10 mouse cellular contexts compared by ENCODE assay signal in genomic region chr6:34156057-34156456, GRCm38 (mm10). TPM values are rescaled to one million over a fixed set of nuclear protein-coding genes. Genes with fewer than 3 reads are reported as not detected.
A peak's percentile ranks its signal among the peaks of the same experiment; 100 is the strongest.
DNase-seq lines count a peak whose midpoint lies in the region; ATAC-seq lines count a peak whose summit lies in the region.
"Had no signal": no experiment of that assay in that cellular context is flagged by ENCODE, and none has a peak within 500 bp of the region (broad histone marks: within the 10 kb centered on the region; RNA-seq: fewer than 3 reads in every experiment).

No protein-coding gene starts in this region.

- H3K4me2 ChIP-seq in forebrain, embryonic 16.5 days (ENCODE audit: low read length): no peak overlapping the region
- no peak overlapping the region for H3K4me2 ChIP-seq in midbrain, embryonic 16.5 days (ENCODE audit: low read length)
- H3K4me2 ChIP-seq in midbrain, embryonic 13.5 days (replicated peaks): no peak overlapping the region

- DNase-seq in forebrain, embryonic 10.5 days (ENCODE audit: extremely low spot score, low spot score): no peak
- DNase-seq in A20 (ENCODE audit: low read depth, low spot score): peak; percentile 59
- peak; percentile 7 for DNase-seq in lung, postnatal 25 days (ENCODE audit: low spot score)
- no peak for DNase-seq in left cerebral cortex, postnatal 36 days (ENCODE audit: low spot score in 2 of 2)
- DNase-seq: cerebellum, postnatal 10 days; right cerebral cortex, postnatal 4 days had no signal

- H3K4me3 ChIP-seq in forebrain, embryonic 16.5 days (replicated peaks; ENCODE audit: low read length): no peak overlapping the region
- H3K4me3 ChIP-seq in forebrain, embryonic 10.5 days: no peak overlapping the region
- H3K4me3 ChIP-seq in midbrain, embryonic 16.5 days (ENCODE audit: low read depth, low read length): no peak overlapping the region
- no peak overlapping the region for H3K4me3 ChIP-seq in midbrain, embryonic 13.5 days (replicated peaks)

- H3K4me1 ChIP-seq in forebrain, embryonic 16.5 days (replicated peaks; ENCODE audit: control insufficient read depth, insufficient read depth, low read length): peaks cover 47% of the 10 kb centered on the region
- peaks cover 23% of the 10 kb centered on the region for H3K4me1 ChIP-seq in forebrain, embryonic 10.5 days
- peaks cover 25% of the 10 kb centered on the region for H3K4me1 ChIP-seq in midbrain, embryonic 16.5 days (ENCODE audit: control insufficient read depth, insufficient read depth, low read length)
- peaks cover 36% of the 10 kb centered on the region for H3K4me1 ChIP-seq in midbrain, embryonic 13.5 days (replicated peaks)

- H3K36me3 ChIP-seq in forebrain, embryonic 16.5 days (ENCODE audit: control insufficient read depth, insufficient read depth): peaks cover 14% of the 10 kb centered on the region; the same call in 1 of the 2 replicates
- H3K36me3 ChIP-seq in forebrain, embryonic 10.5 days (replicated peaks): peaks cover 51% of the 10 kb centered on the region
- peaks cover 18% of the 10 kb centered on the region for H3K36me3 ChIP-seq in midbrain, embryonic 16.5 days (ENCODE audit: control insufficient read depth, insufficient read depth, low read length)
- H3K36me3 ChIP-seq in midbrain, embryonic 13.5 days: peaks cover 42% of the 10 kb centered on the region

- H3K27ac ChIP-seq in forebrain, embryonic 16.5 days (ENCODE audit: low read length): 0 out of 2 replicates have a peak overlapping the region, but pooled peaks have one; percentile 10
- no peak overlapping the region for H3K27ac ChIP-seq in forebrain, embryonic 10.5 days
- no peak overlapping the region for H3K27ac ChIP-seq in midbrain, embryonic 16.5 days (ENCODE audit: low read length)
- no peak overlapping the region; the same call in 1 of the 2 replicates for H3K27ac ChIP-seq in midbrain, embryonic 13.5 days

- intact Hi-C loops in left cerebral cortex, postnatal 36 days (cut with DNase I): no loop called here

- no peak for ATAC-seq in forebrain, embryonic 16.5 days
- peak; percentile 92 to 95 for ATAC-seq in hematopoietic stem cell, adult 5-6 weeks (replicated peaks in 1 of 2; ENCODE audit: insufficient read depth in 1 of 2, low FRiP score in 2 of 2, low TSS enrichment in 1 of 2, low read depth in 1 of 2, poor library complexity in 2 of 2, severe bottlenecking in 2 of 2)
- no peak for ATAC-seq in midbrain, embryonic 16.5 days
- ATAC-seq in midbrain, embryonic 13.5 days: no peak

- H3K27me3 ChIP-seq in forebrain, embryonic 16.5 days (replicated peaks; ENCODE audit: control insufficient read depth, insufficient read depth, low read length): no peaks in the 10 kb centered on the region
- H3K27me3 ChIP-seq in forebrain, embryonic 10.5 days (ENCODE audit: poor library complexity, severe bottlenecking): no peaks in the 10 kb centered on the region
- H3K27me3 ChIP-seq in midbrain, embryonic 16.5 days (ENCODE audit: control insufficient read depth, insufficient read depth, low read depth, low read length): no peaks in the 10 kb centered on the region
- H3K27me3 ChIP-seq in midbrain, embryonic 13.5 days: no peaks in the 10 kb centered on the region

- no peaks in the 10 kb centered on the region for H3K9me3 ChIP-seq in forebrain, embryonic 16.5 days (ENCODE audit: control insufficient read depth, low read length)
- H3K9me3 ChIP-seq in forebrain, embryonic 10.5 days: no peaks in the 10 kb centered on the region
- no peaks in the 10 kb centered on the region for H3K9me3 ChIP-seq in midbrain, embryonic 16.5 days (replicated peaks; ENCODE audit: control insufficient read depth, low read length, poor library complexity, severe bottlenecking)
- no peaks in the 10 kb centered on the region for H3K9me3 ChIP-seq in midbrain, embryonic 13.5 days

- 60% methylated on average over 5 of the region's 5 CpGs for WGBS in forebrain, embryonic 16.5 days
- 79% methylated on average over 5 of the region's 5 CpGs for WGBS in forebrain, embryonic 10.5 days
- WGBS in midbrain, embryonic 16.5 days: 65% methylated on average over 5 of the region's 5 CpGs
- 85% methylated on average over 5 of the region's 5 CpGs for WGBS in midbrain, embryonic 13.5 days

- H3K9ac ChIP-seq in forebrain, embryonic 16.5 days (replicated peaks; ENCODE audit: low read depth, low read length): no peak overlapping the region
- H3K9ac ChIP-seq in midbrain, embryonic 16.5 days (ENCODE audit: low read depth, low read length): no peak overlapping the region
- no peak overlapping the region for H3K9ac ChIP-seq in midbrain, embryonic 13.5 days (replicated peaks)

RNA-seq across cellular contexts. Expression of gene Slc35b4, which starts 20.9 kb away (rescaled TPM):
- polyA plus RNA-seq in forebrain, embryonic 16.5 days (2015; fragmentation: Nextera tagmentation; extraction: Ambion mirVana): 49.0 and 52.7 TPM in 2 replicates
- 41.7 and 47.5 TPM in 2 replicates for polyA plus RNA-seq in forebrain, embryonic 10.5 days (2016; fragmentation: Nextera tagmentation; extraction: Ambion mirVana)
- 31.8 and 32.2 TPM in 2 replicates for total RNA-seq in hematopoietic stem cell, adult 5-6 weeks (2017)
- 10 to 100 TPM; 58.9 to 59.3 TPM for total RNA-seq in left cerebral cortex, postnatal 36 days (2021)
- 44.5 and 45.1 TPM in 2 replicates for polyA plus RNA-seq in midbrain, embryonic 16.5 days (2015; fragmentation: Nextera tagmentation; extraction: Ambion mirVana)
- 39.3 and 42.3 TPM in 2 replicates for polyA plus RNA-seq in midbrain, embryonic 13.5 days (2015; fragmentation: Nextera tagmentation; extraction: Ambion mirVana)

Comparison
In these comparisons a context has a peak if more than half of its experiments do, and no peak if none do; other contexts are left out.
1. ATAC-seq: peak in hematopoietic stem cell, adult 5-6 weeks (2 of 2); none in forebrain, embryonic 16.5 days (single experiment), midbrain, embryonic 16.5 days (single experiment) and midbrain, embryonic 13.5 days (single experiment).
2. DNase-seq: peak in A20 (single experiment) and lung, postnatal 25 days (single experiment); none in forebrain, embryonic 10.5 days (single experiment) and left cerebral cortex, postnatal 36 days (0 of 2).